Mouse (Mus musculus) heart, postnatal 36 days (tissue): ENCODE measurements at regions not wholly inside any gene's neighbourhood (a gene's known extent, or its start where the extent isn't known, plus 50 kb on each side); places are given as distances from the start of the nearest gene placed in this dataset.

Source experiments
- DNase-seq, 2 experiments: peaks; one replicate each; pipeline ENCODE4 v3.0.0; 2021 to 2022
- intact Hi-C: fragments of 180-260 bp; cut with DNase I; formaldehyde crosslinking; loops from one replicate; pipeline ENCODE4 v1.15.1; 2025

- no peak for DNase-seq
- intact Hi-C loops: no loop called here
Observed at GRCm38 (mm10) chr13:51227836-51228235, 57.0 kb downstream of the Nxnl2 start.

- no peak for DNase-seq
- intact Hi-C loops: no loop called here
Observed at GRCm38 (mm10) chr13:51228862-51229770, 58.3 kb downstream of the Nxnl2 start.

GRCm38 (mm10) chr13:51229862-51230261 lies 59.0 kb downstream of the Nxnl2 start:
- DNase-seq: no peak
- intact Hi-C loops: no loop called here

GRCm38 (mm10) chr13:51231586-51231985 lies 60.8 kb downstream of the Nxnl2 start:
- intact Hi-C loops: no loop called here
- DNase-seq: no peak

GRCm38 (mm10) chr13:51247378-51247777 lies 76.6 kb downstream of the Nxnl2 start:
- intact Hi-C loops: no loop called here
- no peak for DNase-seq

- no peak for DNase-seq
- intact Hi-C loops: no loop called here
Observed at GRCm38 (mm10) chr13:51253371-51253770, 82.5 kb downstream of the Nxnl2 start.

- DNase-seq: no peak
- intact Hi-C loops: no loop called here
Observed at GRCm38 (mm10) chr13:51255688-51256087, 84.9 kb downstream of the Nxnl2 start.

GRCm38 (mm10) chr13:51258752-51259721 lies 88.2 kb downstream of the Nxnl2 start:
- no peak for DNase-seq
- intact Hi-C loops: no loop called here

- intact Hi-C loops: no loop called here
- DNase-seq: no peak
Observed at GRCm38 (mm10) chr13:51261619-51262018, 90.8 kb downstream of the Nxnl2 start.

GRCm38 (mm10) chr13:51272786-51273185 lies 102.0 kb downstream of the Nxnl2 start:
- no peak for DNase-seq
- intact Hi-C loops: no loop called here

GRCm38 (mm10) chr13:51274639-51275038 lies 103.8 kb downstream of the Nxnl2 start:
- peak; percentile 39 to 52 for DNase-seq
- intact Hi-C loops: loop anchor here (5.0 kb wide), 1 partner anchor 138 kb away; no protein-coding TSS in a partner anchor

- DNase-seq: no peak
- intact Hi-C loops: loop anchor here (5.0 kb wide), 1 partner anchor 136 kb away; no protein-coding TSS in a partner anchor
Observed at GRCm38 (mm10) chr13:51276601-51277000, 105.8 kb downstream of the Nxnl2 start.

- intact Hi-C loops: loop anchor here (5.0 kb wide), 1 partner anchor 135 kb away; no protein-coding TSS in a partner anchor
- no peak for DNase-seq
Observed at GRCm38 (mm10) chr13:51277515-51277914, 106.7 kb downstream of the Nxnl2 start.

- DNase-seq: no peak
- intact Hi-C loops: loop anchor here (5.0 kb wide), 1 partner anchor 132 kb away; no protein-coding TSS in a partner anchor
Observed at GRCm38 (mm10) chr13:51279642-51280387, 109.0 kb downstream of the Nxnl2 start.

- no peak for DNase-seq
- intact Hi-C loops: no loop called here
Observed at GRCm38 (mm10) chr13:51280388-51280753, 109.5 kb downstream of the Nxnl2 start.

- intact Hi-C loops: no loop called here
- DNase-seq: no peak
Observed at GRCm38 (mm10) chr13:51284679-51285078, 113.9 kb downstream of the Nxnl2 start.

GRCm38 (mm10) chr13:51289442-51289841 lies 118.6 kb downstream of the Nxnl2 start:
- intact Hi-C loops: no loop called here
- DNase-seq: no peak

GRCm38 (mm10) chr13:51290021-51290424 lies 118.4 kb upstream of the S1pr3 start:
- intact Hi-C loops: no loop called here
- no peak for DNase-seq

- intact Hi-C loops: no loop called here
- DNase-seq: no peak
Observed at GRCm38 (mm10) chr13:51290926-51291325, 117.5 kb upstream of the S1pr3 start.

GRCm38 (mm10) chr13:51293047-51293446 lies 115.4 kb upstream of the S1pr3 start:
- intact Hi-C loops: no loop called here
- no peak for DNase-seq
